Mouse (Mus musculus) thymus, adult 18-20 months (tissue): ENCODE measurements around the gene Emc1.
"Not testable (repeated sequence)": the region's sequence is repeated elsewhere in the genome, so short reads cannot be mapped to it uniquely, and the experiment has no call there.

Experiments used
- DNase-seq, 2 experiments: peaks; one replicate each; pipeline ENCODE4 v3.0.0; 2022; ENCODE audit warnings: mixed read lengths in 2 of 2

The Emc1 gene

DNA sequence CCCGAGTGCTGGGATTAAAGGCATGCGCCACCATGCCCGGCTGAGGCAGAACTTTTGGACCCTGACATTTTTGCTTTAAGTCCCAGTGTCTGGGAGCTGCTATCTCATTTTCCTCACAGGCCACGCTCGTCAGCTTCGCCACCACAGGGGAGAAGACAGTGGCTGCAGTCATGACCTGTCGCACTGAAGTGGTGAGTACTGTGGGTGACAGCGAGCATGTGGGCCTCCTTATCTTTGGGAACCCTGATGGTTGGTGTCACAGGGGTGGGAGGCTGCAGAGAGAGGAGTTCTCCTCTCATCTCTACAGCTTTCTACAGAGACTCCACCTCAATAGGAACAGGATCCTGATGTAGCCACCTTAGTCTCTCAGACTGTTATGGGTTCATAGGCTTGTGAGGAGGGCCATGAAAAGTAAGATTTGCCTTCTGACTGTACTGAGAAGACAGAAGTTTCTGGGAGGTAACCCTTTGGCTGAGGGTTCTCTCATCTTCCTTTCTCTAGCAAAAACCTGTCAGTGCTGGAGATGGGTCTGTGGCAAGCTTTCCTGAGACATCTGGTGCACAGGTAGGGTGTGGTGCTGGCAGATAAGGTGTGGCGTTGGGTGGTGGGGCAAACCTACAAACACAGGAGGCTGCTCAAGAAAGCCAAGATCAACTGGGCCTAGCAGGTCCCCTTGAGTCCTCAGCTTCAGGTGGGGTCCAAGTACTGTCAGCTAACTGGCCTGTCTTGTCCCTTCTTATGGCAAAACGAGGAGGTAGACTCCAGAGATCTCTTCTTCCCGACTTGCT lies 8.6 kb downstream of the Emc1 start:
- no peak for DNase-seq

DNA sequence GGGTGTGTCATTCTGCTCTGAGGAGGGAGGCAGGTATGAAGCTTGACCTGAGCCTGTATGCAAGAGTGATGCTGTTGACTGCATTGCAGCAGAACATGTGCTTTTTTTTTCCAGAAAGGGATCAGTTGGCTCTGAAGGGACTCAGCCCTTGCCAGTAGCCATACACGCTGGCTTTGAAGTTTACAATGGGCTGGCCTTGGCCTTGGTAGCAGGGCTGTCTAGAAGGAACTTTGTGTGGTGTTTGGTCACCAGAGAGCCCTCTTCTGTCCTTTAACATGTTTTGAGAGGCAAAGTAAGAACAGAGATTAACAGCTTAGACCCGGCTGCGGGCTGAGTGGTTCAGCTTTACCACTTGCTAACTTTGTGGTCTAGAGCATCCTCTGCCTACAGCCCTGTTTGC lies 14.9 kb downstream of the Emc1 start:
- no peak for DNase-seq

DNA sequence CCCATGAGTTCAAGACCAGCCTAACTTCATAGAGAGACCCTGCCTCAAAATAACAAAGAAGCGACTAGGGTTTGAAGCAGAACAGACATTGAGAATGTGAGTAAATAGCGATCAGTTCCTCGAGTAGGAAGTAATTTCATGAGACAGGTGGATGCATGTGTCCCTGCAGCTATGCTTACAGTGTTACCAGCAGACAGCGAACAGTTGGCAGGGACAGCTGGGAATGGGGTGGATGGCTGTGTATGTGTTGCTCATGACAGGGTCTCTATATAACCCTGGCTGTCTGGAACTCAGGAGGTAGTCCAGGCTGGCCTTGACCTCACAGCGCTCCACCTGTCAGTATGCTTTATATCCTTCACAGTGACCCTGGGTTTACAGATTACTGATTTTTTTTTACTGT lies 15.7 kb downstream of the Emc1 start:
- DNase-seq: no peak

DNA sequence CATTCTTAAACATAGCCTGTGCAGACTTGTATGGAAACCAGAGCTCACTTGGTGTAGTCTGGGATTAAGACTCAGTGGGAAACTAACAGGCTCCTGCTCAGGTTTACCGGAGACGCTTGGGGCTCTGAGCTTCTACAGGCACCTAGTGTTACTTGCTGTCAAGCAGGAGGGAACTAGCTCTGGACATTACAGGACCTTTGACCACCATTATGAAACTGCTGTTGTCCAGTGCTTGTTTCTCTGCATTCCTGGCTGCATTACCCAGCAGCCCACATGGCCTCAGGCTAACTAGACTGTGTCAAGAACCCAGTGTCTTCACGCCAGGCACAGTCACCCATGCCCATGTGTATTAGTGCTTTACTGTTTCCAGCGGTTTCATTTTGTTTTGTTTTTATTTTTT lies 20.7 kb downstream of the Emc1 start:
- no peak for DNase-seq

DNA sequence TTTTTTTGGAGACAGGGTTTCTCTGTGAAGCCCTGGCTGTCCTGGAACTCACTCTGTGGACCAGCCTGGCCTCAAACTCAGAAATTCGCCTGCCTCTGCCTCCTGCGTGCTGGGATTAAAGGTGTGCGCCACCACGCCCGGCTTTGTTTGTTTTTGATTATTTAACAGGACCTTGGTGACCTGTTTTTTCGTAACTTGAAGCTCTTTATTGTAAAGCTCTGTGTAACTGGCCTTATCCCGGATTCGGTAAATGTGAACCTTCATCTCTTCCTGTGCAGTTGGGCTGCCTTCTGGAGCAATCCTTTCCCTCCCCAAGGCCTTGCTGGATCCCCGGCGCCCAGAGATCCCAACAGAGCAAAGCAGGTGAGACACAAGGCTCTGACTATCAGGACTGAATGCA lies 21.1 kb downstream of the Emc1 start:
- DNase-seq: no peak

DNA sequence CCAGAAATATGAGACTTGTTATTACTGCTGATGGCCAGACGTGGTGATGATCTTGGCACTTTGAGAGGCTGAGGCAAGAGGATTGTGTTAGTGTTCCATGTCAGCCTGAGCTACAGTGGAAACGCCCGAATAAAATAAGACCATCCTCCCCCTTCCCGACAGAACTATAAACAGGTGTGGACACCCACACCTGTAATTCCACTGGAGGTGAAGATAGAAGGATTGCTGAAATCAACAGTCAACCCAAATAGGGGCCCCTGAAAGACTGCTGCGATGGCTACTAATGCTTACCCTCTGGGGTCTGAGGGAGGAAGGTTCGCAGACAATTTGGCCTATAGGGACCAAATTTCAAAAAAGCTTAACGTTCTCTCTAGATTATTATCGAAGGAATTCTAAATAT lies 27.3 kb downstream of the Emc1 start:
- DNase-seq: no peak

DNA sequence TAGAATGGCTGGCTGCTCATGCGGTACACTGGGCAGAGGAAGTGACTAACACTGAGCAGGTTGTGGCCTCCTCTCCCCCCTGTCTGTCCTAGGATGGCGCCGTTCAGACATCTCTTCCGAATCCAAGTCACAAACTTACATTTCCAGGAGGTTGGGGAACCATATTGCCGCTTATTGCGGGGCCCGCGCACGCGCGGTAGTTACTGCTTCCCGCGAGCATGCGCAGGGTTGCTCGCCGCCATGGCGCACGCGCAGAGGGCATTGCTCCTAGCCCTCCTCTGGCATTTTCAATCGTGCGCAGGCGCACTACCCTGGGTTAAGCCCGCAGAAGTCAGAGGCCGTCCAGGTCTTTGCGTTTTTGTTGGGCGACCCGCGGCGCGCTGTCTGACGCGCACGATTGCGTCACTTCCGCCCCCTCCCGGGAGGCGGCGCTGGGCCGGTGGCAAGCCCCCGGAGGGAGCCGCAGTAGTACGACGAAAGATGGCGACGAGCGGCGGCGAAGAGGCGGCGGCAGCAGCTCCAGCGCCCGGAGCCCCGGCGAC lies 27.9 kb downstream of the Emc1 start:
- DNase-seq: peak; percentile 99 to 100

DNA sequence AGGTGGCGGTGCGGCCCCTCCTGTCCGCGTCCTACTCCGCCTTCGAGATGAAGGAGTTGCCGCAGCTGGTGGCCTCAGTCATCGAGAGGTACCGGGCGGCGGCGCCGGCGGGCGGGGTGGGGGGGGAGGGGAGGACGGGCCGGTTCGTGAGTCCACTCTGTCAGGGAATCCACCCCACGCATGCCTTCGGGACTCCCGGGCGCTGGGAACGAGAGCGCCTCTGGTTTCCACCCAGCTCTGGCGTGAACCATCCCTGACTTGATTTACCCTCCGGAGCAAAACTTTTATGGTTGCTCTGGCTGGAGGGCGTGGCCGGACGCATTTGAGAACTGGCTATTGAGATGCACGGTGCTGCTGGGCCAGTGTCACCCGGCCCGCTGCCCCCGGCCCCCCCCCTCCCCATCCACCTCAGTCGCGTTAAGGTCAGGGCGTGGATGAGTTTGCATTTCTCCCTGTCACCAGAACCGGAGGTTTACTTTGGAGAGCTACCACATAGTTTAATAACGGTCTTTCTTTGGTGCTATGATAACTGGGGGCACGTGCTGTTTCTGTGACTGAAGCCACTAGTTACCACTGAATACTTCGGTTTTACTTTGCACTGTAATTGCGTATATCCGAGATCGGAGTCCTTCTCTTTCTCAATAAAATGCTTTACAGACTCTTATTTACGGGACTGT lies 28.5 kb downstream of the Emc1 start:
- peak in 1 of 2 experiments; percentile 48 for DNase-seq

DNA sequence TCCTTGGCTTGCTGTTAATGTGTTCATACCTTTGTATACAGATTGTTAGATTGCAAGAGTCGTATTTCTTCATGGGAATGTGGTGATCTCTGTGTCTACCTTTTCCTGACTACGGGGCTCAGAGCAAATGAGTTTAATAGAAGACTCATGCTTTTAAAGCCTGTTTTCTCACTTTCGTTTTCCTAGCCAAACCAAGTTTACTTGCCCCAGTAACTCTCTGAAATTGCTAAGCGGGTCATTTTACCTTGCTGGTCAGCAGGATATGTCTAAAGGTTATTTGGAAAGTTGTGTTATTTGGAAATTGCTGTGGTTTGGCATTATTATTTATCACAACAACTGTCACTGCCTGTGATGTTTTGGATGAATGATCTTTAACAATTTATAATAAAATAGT lies 29.1 kb downstream of the Emc1 start:
- no peak for DNase-seq

DNA sequence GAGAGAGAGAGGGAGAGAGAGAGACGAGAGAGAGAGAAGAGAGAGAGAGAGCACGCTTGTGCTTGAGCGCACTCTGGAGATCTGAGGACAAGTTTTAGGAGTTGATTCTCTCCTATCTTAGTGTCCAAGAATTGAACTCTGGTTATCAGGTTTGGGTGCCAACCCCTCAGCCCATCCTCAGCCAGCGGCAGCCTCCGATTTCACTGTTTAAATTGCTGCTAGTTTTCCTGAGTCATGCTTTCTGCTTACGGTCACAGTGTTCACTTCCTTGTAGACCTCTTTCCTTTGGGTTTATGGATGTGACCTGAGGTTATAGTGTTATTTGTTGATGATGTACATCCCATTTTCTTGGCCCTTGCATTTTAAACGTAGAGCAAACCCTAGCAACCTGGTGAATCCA lies 29.8 kb downstream of the Emc1 start:
- no peak for DNase-seq

DNA sequence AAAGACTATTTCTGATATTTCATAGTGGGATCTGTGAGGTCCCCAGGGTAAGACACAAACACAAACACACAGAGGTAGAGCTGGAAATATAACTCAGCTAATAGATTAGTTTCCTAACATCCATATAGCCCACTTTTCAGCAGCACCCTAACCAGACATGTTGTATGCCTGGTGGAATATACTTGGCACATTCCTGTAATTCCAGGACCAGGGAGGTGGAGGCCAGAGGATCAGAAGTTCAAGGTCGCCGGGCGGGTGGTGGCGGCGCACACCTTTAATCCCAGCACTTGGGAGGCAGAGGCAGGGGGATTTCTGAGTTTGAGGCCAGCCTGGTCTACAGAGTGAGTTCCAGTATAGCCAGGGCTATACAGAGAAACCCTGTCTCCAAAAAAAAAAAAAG lies 33.5 kb downstream of the Emc1 start:
- not testable (repeated sequence) for DNase-seq

DNA sequence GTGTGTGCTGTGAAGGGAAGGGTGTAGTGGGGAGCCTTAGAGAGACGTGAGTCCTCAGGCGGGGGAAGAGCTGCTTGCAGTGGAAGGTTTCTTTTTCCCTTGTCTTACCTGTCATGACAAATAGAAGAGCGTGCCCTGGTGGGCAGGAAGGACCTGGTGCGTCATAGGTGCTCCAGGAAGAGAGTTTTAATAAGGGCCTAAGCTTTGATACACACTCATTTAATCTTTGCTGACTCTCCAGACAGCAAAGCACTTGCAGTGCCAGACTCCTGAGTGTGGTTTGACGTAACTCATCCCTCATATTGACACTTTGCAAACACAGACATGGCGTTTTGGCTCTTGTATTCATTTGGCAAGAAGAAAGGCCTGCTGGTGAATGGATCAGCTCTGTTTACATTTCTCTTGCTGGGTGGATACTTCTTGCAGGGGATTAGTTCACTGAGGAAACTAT lies 34.5 kb downstream of the Emc1 start:
- DNase-seq: no peak

DNA sequence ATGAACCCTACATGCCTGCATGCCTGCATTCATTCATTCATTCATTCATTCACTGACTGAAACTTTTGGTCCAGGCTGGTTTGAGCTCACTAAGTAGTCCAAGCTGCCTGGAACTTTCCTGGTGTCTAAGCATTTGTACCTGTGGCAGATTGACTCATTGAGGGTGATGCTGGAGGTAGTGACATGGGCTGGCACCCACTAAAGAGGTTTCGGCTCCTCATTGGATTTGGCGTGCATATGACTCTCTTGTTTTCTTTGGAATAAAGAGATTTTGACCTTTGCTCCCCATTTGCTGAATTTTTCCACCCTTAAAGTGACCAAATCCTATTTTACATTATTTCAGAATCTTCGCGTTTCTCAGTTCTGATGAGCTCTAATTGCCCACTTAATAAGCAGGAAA lies 37.2 kb downstream of the Emc1 start:
- DNase-seq: no peak

DNA sequence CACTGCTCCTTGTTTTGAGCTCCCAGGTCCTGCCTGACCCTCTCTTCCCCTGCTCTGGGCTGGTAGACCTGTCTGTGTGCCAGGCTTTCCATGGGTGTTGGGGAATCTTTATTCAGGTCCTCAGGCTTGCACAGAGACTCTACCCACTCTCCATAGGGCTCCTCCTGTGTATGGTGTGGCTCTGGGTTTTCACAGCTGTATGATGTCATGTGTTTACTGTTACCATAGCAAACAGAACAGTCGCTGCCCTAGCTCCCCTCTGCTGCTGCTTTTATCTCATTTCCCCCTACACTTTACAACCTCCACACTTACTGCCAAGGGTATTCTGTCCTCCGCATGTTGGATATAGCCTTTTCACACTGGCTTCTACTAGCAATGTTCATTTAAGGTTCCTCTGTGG lies 43.0 kb downstream of the Emc1 start:
- no peak for DNase-seq

DNA sequence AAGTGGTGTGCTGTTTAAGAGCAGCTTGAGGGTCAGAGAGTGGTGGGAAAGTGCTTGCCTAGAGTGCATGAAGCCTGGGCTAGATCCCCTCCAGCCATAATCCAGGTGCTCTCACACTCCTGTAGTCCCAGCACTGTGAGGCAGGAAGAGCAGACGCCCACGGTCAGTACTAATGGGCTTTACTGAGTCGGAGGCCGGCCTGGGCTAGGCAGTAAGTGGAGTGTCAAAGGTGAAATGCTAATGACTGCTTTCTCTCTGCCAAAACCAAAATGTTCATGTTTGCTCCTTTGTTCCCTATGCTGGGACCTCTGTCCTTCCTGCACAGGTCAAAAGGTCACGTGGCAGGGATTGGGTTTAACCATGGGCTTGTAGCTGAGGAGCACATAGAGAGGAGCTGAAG lies 48.1 kb downstream of the Emc1 start:
- DNase-seq: no peak

DNA sequence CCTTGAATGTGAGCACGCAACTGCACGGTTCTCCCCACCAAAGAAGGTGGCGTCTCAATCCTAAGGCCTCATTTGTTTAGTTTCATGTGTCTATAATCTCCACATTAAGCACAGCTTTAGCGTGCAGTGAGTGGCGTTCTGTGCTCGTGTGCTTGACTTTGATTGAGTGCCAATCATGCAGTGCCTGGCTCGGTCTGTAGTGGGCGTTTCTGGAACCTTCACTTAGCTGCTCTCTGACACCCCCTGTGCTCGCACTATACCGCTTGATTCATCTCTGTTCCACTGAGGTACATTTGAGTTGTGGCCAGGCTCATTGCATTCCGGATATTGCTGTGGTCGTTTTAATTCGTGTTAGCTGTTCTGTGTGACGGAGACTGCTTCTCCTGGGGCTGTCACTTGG lies 50.8 kb downstream of the Emc1 start:
- DNase-seq: no peak

DNA sequence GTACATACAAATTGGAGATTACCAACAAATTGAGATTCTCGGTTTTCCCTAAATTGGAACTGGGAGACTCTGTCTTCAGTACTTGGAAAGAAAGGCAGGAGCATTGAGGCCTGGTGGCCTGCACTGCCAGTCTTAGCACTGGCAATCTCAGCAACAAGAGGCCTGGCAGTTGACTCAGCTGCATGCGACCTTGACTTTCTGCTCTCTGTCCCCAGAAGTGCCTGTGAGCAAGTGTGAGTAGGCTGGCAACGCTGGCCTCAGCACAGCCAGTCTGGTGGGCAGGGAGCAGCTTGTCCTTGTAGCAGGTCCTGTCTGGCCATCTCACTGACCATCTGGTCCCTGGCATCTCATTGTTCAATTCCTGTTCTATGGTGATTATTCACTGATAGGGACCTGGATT lies 59.0 kb downstream of the Emc1 start:
- no peak for DNase-seq

DNA sequence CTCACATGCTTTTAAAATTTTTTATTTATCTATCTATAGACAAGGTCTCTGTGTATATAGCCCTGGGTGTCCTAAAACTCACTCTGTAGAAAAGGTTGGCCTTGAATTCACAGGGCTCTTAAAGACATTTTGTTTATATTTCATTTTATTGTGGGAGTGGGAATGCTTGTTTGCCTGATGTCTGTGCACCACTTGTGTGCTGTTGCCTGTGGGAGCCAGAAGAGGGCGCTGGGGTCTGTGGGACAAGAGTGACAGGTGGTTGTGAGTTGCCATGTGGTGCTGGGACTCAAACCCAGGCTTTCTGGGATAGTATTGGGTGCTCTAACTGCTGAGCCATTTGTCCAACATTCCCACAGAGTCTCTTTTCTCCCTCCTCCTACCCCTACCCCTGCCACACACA lies 65.5 kb downstream of the Emc1 start:
- DNase-seq: no peak

DNA sequence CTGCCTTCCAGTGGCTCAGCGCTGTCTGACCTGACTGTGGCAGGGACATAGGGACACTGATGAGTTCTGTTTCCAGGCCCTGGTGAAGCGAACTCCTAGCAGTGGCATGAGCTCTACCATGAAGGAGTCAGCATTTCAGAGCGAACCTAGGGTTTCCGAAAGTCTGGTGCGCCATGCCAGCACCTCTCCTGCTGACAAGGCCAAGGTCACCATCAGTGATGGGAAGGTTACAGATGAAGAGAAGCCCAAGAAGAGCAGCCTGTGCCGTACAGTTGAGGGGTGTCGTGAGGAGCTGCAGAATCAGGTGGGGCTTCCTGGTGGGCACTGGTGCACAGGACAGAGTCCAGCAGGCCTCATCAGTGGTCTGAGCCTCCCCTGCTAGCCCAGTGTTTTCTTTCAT lies 69.2 kb downstream of the Emc1 start:
- DNase-seq: no peak

DNA sequence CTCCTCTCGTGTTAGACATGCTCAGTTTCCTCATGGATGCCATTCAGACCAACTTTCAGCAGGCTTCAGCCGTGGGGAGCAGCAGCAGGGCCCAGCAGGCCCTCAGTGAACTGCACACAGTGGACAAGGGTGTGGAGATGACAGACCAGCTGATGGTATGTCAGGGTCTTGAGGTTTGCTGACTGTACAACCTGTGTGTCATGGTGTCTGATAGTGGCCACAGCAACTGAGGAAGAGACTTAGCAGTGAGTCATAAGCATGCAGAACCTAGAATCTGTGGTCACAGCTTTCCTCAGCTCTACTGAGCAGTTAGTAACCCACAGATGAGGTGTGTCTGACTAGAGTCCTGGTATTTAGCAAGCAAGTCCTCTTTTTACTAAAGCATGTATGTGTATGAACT lies 70.0 kb downstream of the Emc1 start:
- DNase-seq: no peak

DNA sequence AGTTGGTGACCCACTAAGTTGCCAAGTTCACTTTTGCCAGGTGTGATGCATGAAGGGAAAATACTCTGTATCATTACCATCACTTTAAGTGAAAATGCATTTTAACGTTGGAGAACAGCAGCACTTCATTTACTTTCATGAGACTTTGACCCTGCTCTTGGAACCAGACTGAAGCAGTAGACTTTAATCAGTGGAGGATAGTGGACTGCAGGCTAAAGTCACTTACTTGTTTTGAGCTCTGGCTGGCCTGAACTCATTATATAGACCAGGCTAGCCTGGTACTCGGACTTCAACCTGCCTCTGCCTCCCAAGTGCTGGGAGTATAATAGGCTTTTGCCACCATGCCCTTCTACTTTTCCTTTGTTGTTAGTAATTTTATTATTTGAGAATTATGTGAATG lies 70.9 kb downstream of the Emc1 start:
- DNase-seq: no peak
